Mouse (Mus musculus): ENCODE results near the gene Cdx4. TPM values are rescaled to one million over a fixed set of nuclear protein-coding genes. Genes with fewer than 3 reads are reported as not detected.

The Cdx4 gene
- polyA plus RNA-seq (2014; fragmentation: Nextera tagmentation; extraction: Ambion mirVana), result not detected in 2 replicates

DNA sequence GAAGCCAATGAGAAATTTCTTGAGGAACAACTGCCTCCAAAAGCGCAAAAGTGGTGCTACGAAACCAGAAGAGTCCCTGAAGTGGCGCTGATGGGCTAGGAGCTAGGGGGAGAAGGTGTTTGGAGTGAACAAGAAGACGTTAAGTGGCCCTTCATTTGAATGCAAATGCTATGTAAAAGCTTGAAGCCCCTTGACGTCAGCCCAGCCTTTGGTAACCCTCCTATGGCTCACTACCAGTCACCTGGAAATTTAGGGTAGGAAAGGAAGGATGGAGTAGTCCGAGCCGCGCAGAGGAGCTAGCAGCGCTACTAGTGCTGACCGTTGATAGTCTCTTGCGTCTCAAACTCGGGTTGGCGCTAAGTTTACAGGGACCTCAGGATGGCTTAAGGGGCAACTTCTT is at the start of gene Cdx4:
Gene Cdx4 (plus strand): TSS at position 253 of the 400 bp plus-strand sequence.
- no peaks in the 10 kb centered on the region for H3K4me1 ChIP-seq (ENCODE audit: control insufficient read depth in 2 of 2, insufficient read depth in 2 of 2, low read length in 2 of 2)
- no peak within 1 kb of the TSS for H3K9ac ChIP-seq (ENCODE audit: low read length)
- ATAC-seq (ENCODE audit: insufficient number of reproducible peaks, insufficient read depth, low FRiP score, low read depth), result no peak
- WGBS, result 14% methylated on average over 13 of the region's 13 CpGs
- H3K9me3 ChIP-seq (ENCODE audit: control insufficient read depth, low read length), result no peaks in the 10 kb centered on the region
- H3K27me3 ChIP-seq (ENCODE audit: control insufficient read depth, insufficient read depth, low read length), result peaks cover 79% of the 10 kb centered on the region
- H3K27ac ChIP-seq (replicated peaks in 1 of 2; ENCODE audit: control insufficient read depth in 1 of 2, insufficient read depth in 1 of 2, low read depth in 2 of 2, low read length in 2 of 2), result no peak within 1 kb of the TSS
- no peaks in the 10 kb centered on the region for H3K36me3 ChIP-seq (ENCODE audit: control insufficient read depth, insufficient read depth, low read length)
- H3K4me3 ChIP-seq (ENCODE audit: control insufficient read depth in 1 of 2, insufficient read depth in 1 of 2, low read depth in 1 of 2, low read length in 2 of 2), result peak within 1 kb of the TSS in 1 of 2 experiments; percentile 13; a peak in 1 of 4 replicates
- H3K4me2 ChIP-seq (ENCODE audit: low read length), result peak within 1 kb of the TSS; percentile 34

DNA sequence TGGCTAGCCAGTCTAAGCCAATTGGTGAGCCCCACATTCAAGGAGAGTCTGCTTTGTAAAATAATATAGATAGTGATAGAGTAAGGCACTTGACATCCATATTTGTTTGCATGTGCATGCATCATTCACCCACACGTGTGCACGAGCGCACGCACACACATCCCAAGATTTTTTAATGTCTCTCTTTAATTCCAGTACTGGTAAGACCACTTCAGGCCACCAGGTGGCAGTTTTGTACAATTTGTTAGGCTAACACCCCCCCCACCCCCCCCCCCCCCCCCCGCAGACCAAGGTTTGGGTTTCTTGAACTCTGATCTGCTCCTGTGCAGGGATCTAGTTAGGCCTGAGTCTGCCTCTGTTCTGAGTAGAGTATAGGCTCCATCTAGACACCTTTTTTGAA is 46.9 kb upstream of the Cdx4 start:
- Histone ChIP-seq H3K4me2 (ENCODE audit: low read length) (no peak overlapping the region), H3K27me3 (ENCODE audit: control insufficient read depth, insufficient read depth, low read length) (no peaks in the 10 kb centered on the region), H3K9me3 (ENCODE audit: control insufficient read depth, low read length) (no peaks in the 10 kb centered on the region), H3K4me3 (ENCODE audit: control insufficient read depth in 1 of 2, insufficient read depth in 1 of 2, low read depth in 1 of 2, low read length in 2 of 2) (no peak overlapping the region), H3K27ac (replicated peaks in 1 of 2; ENCODE audit: control insufficient read depth in 1 of 2, insufficient read depth in 1 of 2, low read depth in 2 of 2, low read length in 2 of 2) (no peak overlapping the region), H3K4me1 (ENCODE audit: control insufficient read depth in 2 of 2, insufficient read depth in 2 of 2, low read length in 2 of 2) (no peaks in the 10 kb centered on the region), H3K36me3 (ENCODE audit: control insufficient read depth, insufficient read depth, low read length) (no peaks in the 10 kb centered on the region), H3K9ac (ENCODE audit: low read length) (no peak overlapping the region)
- WGBS, result 85% methylated on average over 4 of the region's 5 CpGs
- no peak for ATAC-seq (ENCODE audit: insufficient number of reproducible peaks, insufficient read depth, low FRiP score, low read depth)

DNA sequence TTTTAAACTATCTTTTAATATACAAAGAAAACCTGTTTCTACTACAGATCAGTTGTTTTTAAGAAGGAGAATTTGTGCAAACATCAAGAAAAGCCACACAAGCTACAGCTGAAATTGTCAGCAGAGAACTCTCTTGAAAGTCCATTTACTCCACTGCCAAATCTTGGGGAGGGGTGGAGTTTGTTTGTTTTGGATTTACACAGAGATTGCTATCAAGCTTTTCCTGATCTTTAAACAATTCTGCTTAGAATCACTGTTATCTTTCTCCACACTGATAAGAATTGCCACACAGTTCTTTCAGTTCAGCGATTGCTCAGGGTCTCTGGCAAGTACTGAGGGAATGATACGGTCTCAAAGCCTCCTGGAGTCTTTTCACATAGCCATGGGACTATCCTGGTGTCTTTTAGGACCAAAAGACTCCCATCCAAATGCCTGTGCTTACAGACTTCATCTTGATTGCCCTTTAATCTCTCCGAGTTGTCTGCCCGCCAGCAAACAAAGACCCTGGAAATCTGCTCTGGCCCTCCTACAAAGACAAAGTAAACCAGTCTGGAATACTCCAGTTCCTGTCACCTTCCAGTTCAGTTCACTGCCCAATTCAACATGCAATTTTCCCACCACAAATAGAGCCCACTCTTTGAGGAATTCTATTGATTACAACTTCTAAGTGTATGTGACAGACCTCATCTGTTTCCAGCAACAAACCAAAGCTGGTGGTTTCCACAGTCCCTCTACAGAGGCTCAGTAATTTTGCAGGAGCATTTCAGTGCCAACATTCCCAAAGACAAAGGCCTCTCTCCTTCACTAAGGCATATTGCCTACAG is 34.1 kb upstream of the Cdx4 start:
- H3K4me2 ChIP-seq (ENCODE audit: low read length), result no peak overlapping the region
- peaks cover 16% of the 10 kb centered on the region for H3K27me3 ChIP-seq (ENCODE audit: control insufficient read depth, insufficient read depth, low read length)
- H3K4me1 ChIP-seq (ENCODE audit: control insufficient read depth in 2 of 2, insufficient read depth in 2 of 2, low read length in 2 of 2), result no peaks in the 10 kb centered on the region
- ATAC-seq (ENCODE audit: insufficient number of reproducible peaks, insufficient read depth, low FRiP score, low read depth), result no peak
- H3K9ac ChIP-seq (ENCODE audit: low read length), result no peak overlapping the region
- 59% methylated on average over 4 of the region's 4 CpGs for WGBS
- no peaks in the 10 kb centered on the region for H3K9me3 ChIP-seq (ENCODE audit: control insufficient read depth, low read length)
- H3K27ac ChIP-seq (replicated peaks in 1 of 2; ENCODE audit: control insufficient read depth in 1 of 2, insufficient read depth in 1 of 2, low read depth in 2 of 2, low read length in 2 of 2), result no peak overlapping the region
- H3K4me3 ChIP-seq (ENCODE audit: control insufficient read depth in 1 of 2, insufficient read depth in 1 of 2, low read depth in 1 of 2, low read length in 2 of 2), result no peak overlapping the region
- H3K36me3 ChIP-seq (ENCODE audit: control insufficient read depth, insufficient read depth, low read length), result no peaks in the 10 kb centered on the region

- H3K4me2 ChIP-seq (ENCODE audit: low read length), result peak overlapping the region; percentile 60
- peaks cover 16% of the 10 kb centered on the region for H3K27me3 ChIP-seq (ENCODE audit: control insufficient read depth, insufficient read depth, low read length)
- no peak for ATAC-seq (ENCODE audit: insufficient number of reproducible peaks, insufficient read depth, low FRiP score, low read depth)
- no peaks in the 10 kb centered on the region for H3K9me3 ChIP-seq (ENCODE audit: control insufficient read depth, low read length)
- H3K4me1 ChIP-seq (ENCODE audit: control insufficient read depth in 2 of 2, insufficient read depth in 2 of 2, low read length in 2 of 2), result no peaks in the 10 kb centered on the region
- H3K27ac ChIP-seq (replicated peaks in 1 of 2; ENCODE audit: control insufficient read depth in 1 of 2, insufficient read depth in 1 of 2, low read depth in 2 of 2, low read length in 2 of 2), result no peak overlapping the region
- 30% methylated on average over 10 of the region's 10 CpGs for WGBS
- H3K9ac ChIP-seq (ENCODE audit: low read length), result no peak overlapping the region
- no peaks in the 10 kb centered on the region for H3K36me3 ChIP-seq (ENCODE audit: control insufficient read depth, insufficient read depth, low read length)
- no peak overlapping the region for H3K4me3 ChIP-seq (ENCODE audit: control insufficient read depth in 1 of 2, insufficient read depth in 1 of 2, low read depth in 1 of 2, low read length in 2 of 2)
These were observed 33.3 kb upstream of the Cdx4 start for GRCm38 (mm10) chrX:103287846-103288377.

DNA sequence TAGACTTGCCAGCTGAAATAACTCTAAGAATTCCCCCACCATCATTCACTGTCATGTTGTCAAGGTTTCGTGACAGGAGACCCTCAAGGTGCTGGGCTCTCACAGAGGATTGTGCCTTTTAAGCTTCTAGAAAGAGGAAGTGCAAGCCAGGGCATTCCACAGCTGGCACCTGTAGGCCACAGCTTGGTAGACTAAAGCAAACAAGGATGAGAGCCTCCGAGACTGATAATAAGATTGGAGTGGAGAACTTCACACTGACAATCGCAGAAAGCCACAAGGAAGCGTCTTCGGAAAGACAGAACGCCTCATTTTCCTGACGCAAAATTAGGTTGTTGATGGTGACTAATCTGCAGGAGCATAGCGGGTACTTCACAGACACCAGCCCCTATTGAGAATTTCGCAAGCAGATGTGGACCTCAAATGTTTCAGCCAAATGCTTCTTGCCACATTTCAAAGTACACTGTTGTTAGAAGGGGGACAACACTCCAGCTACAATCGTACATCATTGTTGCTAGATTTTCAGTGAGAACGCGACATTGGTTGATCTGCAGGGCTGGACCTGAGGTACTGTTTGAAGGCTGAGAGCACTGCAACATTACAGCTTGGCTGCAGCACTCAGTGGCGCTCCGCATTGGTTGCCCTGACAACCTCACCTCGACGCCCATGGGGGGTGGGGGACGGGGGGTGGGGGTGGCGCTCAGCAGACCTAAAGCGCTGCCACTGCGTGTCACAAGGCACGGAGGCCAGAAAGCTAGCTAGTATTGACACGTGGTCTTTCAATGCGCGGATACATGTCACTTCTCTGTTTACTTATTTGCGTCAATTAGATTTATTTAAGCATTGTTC is 32.5 kb upstream of the Cdx4 start:
- Histone ChIP-seq H3K4me2 (ENCODE audit: low read length) (peak overlapping the region; percentile 60), H3K4me3 (ENCODE audit: control insufficient read depth in 1 of 2, insufficient read depth in 1 of 2, low read depth in 1 of 2, low read length in 2 of 2) (peak overlapping the region in 1 of 2 experiments; percentile 13; a peak in 1 of 4 replicates), H3K27me3 (ENCODE audit: control insufficient read depth, insufficient read depth, low read length) (peaks cover 16% of the 10 kb centered on the region), H3K27ac (replicated peaks in 1 of 2; ENCODE audit: control insufficient read depth in 1 of 2, insufficient read depth in 1 of 2, low read depth in 2 of 2, low read length in 2 of 2) (no peak overlapping the region), H3K36me3 (ENCODE audit: control insufficient read depth, insufficient read depth, low read length) (no peaks in the 10 kb centered on the region), H3K9me3 (ENCODE audit: control insufficient read depth, low read length) (no peaks in the 10 kb centered on the region), H3K9ac (ENCODE audit: low read length) (no peak overlapping the region), H3K4me1 (ENCODE audit: control insufficient read depth in 2 of 2, insufficient read depth in 2 of 2, low read length in 2 of 2) (no peaks in the 10 kb centered on the region)
- 24% methylated on average over 25 of the region's 25 CpGs for WGBS
- no peak for ATAC-seq (ENCODE audit: insufficient number of reproducible peaks, insufficient read depth, low FRiP score, low read depth)

GRCm38 (mm10) chrX:103298937-103299336 is 22.3 kb upstream of the Cdx4 start:
- no peaks in the 10 kb centered on the region for H3K4me1 ChIP-seq (ENCODE audit: control insufficient read depth in 2 of 2, insufficient read depth in 2 of 2, low read length in 2 of 2)
- no peaks in the 10 kb centered on the region for H3K9me3 ChIP-seq (ENCODE audit: control insufficient read depth, low read length)
- H3K4me2 ChIP-seq (ENCODE audit: low read length), result no peak overlapping the region
- H3K36me3 ChIP-seq (ENCODE audit: control insufficient read depth, insufficient read depth, low read length), result no peaks in the 10 kb centered on the region
- H3K27ac ChIP-seq (replicated peaks in 1 of 2; ENCODE audit: control insufficient read depth in 1 of 2, insufficient read depth in 1 of 2, low read depth in 2 of 2, low read length in 2 of 2), result no peak overlapping the region
- no peak overlapping the region for H3K4me3 ChIP-seq (ENCODE audit: control insufficient read depth in 1 of 2, insufficient read depth in 1 of 2, low read depth in 1 of 2, low read length in 2 of 2)
- H3K9ac ChIP-seq (ENCODE audit: low read length), result no peak overlapping the region
- no peak for ATAC-seq (ENCODE audit: insufficient number of reproducible peaks, insufficient read depth, low FRiP score, low read depth)
- 52% methylated on average over 4 of the region's 4 CpGs for WGBS
- H3K27me3 ChIP-seq (ENCODE audit: control insufficient read depth, insufficient read depth, low read length), result peaks cover 10% of the 10 kb centered on the region; the same call in 1 of the 2 replicates

DNA sequence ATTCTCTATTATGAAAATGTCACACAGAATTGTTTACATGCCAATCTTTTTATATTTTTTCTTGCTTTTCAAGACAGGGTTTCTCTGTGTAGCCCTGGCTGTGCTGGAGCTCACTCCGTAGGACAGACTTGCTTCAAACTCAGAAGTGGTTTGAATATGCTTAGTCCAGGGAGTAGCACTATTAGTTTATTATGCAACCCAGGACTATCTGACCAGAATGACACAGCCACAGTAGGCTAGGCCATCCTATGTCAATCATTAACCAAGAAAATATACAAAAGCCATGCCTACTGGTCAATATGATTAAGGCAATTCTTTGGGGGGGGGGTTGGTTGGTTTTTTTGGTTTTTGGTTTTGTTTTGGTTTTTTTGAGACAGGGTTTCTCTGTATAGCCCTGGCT is 12.9 kb upstream of the Cdx4 start:
- Histone ChIP-seq H3K9ac (ENCODE audit: low read length) (no peak overlapping the region), H3K4me1 (ENCODE audit: control insufficient read depth in 2 of 2, insufficient read depth in 2 of 2, low read length in 2 of 2) (no peaks in the 10 kb centered on the region), H3K4me2 (ENCODE audit: low read length) (no peak overlapping the region), H3K27me3 (ENCODE audit: control insufficient read depth, insufficient read depth, low read length) (peaks cover 16% of the 10 kb centered on the region; the same call in 1 of the 2 replicates), H3K9me3 (ENCODE audit: control insufficient read depth, low read length) (no peaks in the 10 kb centered on the region), H3K4me3 (ENCODE audit: control insufficient read depth in 1 of 2, insufficient read depth in 1 of 2, low read depth in 1 of 2, low read length in 2 of 2) (no peak overlapping the region), H3K27ac (replicated peaks in 1 of 2; ENCODE audit: control insufficient read depth in 1 of 2, insufficient read depth in 1 of 2, low read depth in 2 of 2, low read length in 2 of 2) (no peak overlapping the region), H3K36me3 (ENCODE audit: control insufficient read depth, insufficient read depth, low read length) (no peaks in the 10 kb centered on the region)
- no peak for ATAC-seq (ENCODE audit: insufficient number of reproducible peaks, insufficient read depth, low FRiP score, low read depth)
- WGBS, result 72% methylated on average over 1 of the region's 1 CpGs
